Mouse (Mus musculus) midbrain, embryonic 14.5 days (tissue): ENCODE measurements at regions not wholly inside any gene's neighbourhood (a gene's known extent, or its start where the extent isn't known, plus 50 kb on each side); places are given as distances from the start of the nearest gene placed in this dataset.

Experiments
- ATAC-seq: fragments of 200-750 bp; cut with Nextera tagmentation; 2 replicates; pipeline ENCODE4 v1.8.0; 2017; ENCODE audit warnings: moderate number of reproducible peaks, moderate library complexity; ENCODE audit not compliant: low FRiP score, low TSS enrichment
- DNase-seq: peaks from one replicate; pipeline ENCODE4 v3.0.0-alpha.2; 2015
- H3K27ac ChIP-seq: fragments of 300-500 bp; sonication (generic); replicated peaks from 2 replicates; pipeline ENCODE4 v1.5.1; 2014; ENCODE audit warnings: mild to moderate bottlenecking, low read depth, low read length, moderate library complexity
- H3K27me3 ChIP-seq: fragments of 300-500 bp; sonication (generic); 2 replicates; pipeline ENCODE4 v1.6.1; 2014; ENCODE audit warnings: low read length, control low read depth, mixed read lengths; ENCODE audit not compliant: control insufficient read depth, insufficient read depth
- H3K36me3 ChIP-seq: fragments of 300-500 bp; sonication (generic); 2 replicates; pipeline ENCODE4 v1.6.1; 2014; ENCODE audit warnings: low read length, control low read depth; ENCODE audit not compliant: control insufficient read depth, insufficient read depth
- H3K4me1 ChIP-seq: fragments of 300-500 bp; sonication (generic); 2 replicates; pipeline ENCODE4 v1.6.1; 2014; ENCODE audit warnings: mild to moderate bottlenecking, antibody characterized with exemption, low read length, control low read depth; ENCODE audit not compliant: control insufficient read depth, insufficient read depth
- H3K4me2 ChIP-seq: fragments of 300-500 bp; sonication (generic); 2 replicates; pipeline ENCODE4 v1.6.1; 2014; ENCODE audit warnings: mild to moderate bottlenecking, low read length, moderate library complexity
- H3K4me3 ChIP-seq: fragments of 300-500 bp; sonication (generic); replicated peaks from 2 replicates; pipeline ENCODE4 v1.5.1; 2014; ENCODE audit warnings: low read depth, low read length
- H3K9ac ChIP-seq: fragments of 300-500 bp; sonication (generic); replicated peaks from 2 replicates; pipeline ENCODE4 v1.6.1; 2014; ENCODE audit warnings: mild to moderate bottlenecking, low read length, moderate library complexity
- H3K9me3 ChIP-seq: fragments of 300-500 bp; sonication (generic); 2 replicates; pipeline ENCODE4 v1.6.1; 2016; ENCODE audit warnings: low read length, control low read depth, mixed read lengths; ENCODE audit not compliant: control insufficient read depth
- WGBS: fragments of 180-500 bp; shearing (Covaris S2); extraction: QIAGEN DNeasy Blood & Tissue Kit; methylation state at CpG from one replicate; pipeline ENCODE4 v1.1.7; 2014; 5-methylcytosine and 5-hydroxymethylcytosine counted together

GRCm38 (mm10) chr3:38102985-38103384 lies 378.7 kb upstream of the Gm5148 start:
- H3K36me3 ChIP-seq = no peaks in the 10 kb centered on the region
- no peak for ATAC-seq
- 86% methylated on average over 1 of the region's 1 CpGs for WGBS

GRCm38 (mm10) chr3:38102181-38102580 lies 377.9 kb upstream of the Gm5148 start:
- no peak overlapping the region for H3K4me3 ChIP-seq
- no peaks in the 10 kb centered on the region for H3K9me3 ChIP-seq
- 100% methylated on average over 1 of the region's 1 CpGs for WGBS
- DNase-seq = no peak
- no peak overlapping the region for H3K27ac ChIP-seq
- no peaks in the 10 kb centered on the region for H3K4me1 ChIP-seq
- no peak for ATAC-seq
- no peak overlapping the region for H3K4me2 ChIP-seq
- H3K9ac ChIP-seq = no peak overlapping the region
- no peaks in the 10 kb centered on the region for H3K27me3 ChIP-seq
- H3K36me3 ChIP-seq = no peaks in the 10 kb centered on the region

More at GRCm38 (mm10) chr3:38102985-38103384, 378.7 kb upstream of the Gm5148 start:
- H3K9ac ChIP-seq = no peak overlapping the region
- H3K27ac ChIP-seq = no peak overlapping the region
- DNase-seq = no peak
- H3K9me3 ChIP-seq = no peaks in the 10 kb centered on the region
- no peak overlapping the region for H3K4me2 ChIP-seq
- no peaks in the 10 kb centered on the region for H3K4me1 ChIP-seq
- no peaks in the 10 kb centered on the region for H3K27me3 ChIP-seq
- no peak overlapping the region for H3K4me3 ChIP-seq

- H3K4me2 ChIP-seq = no peak overlapping the region
- DNase-seq = no peak
- H3K27me3 ChIP-seq = no peaks in the 10 kb centered on the region
- 85% methylated on average over 7 of the region's 7 CpGs for WGBS
- H3K27ac ChIP-seq = no peak overlapping the region
- no peak overlapping the region for H3K9ac ChIP-seq
- H3K4me3 ChIP-seq = no peak overlapping the region
- no peaks in the 10 kb centered on the region for H3K36me3 ChIP-seq
- no peak for ATAC-seq
- no peaks in the 10 kb centered on the region for H3K4me1 ChIP-seq
- no peaks in the 10 kb centered on the region for H3K9me3 ChIP-seq
Observed at GRCm38 (mm10) chr3:38094370-38094979, 370.2 kb upstream of the Gm5148 start.

- Histone ChIP-seq H3K27ac (no peak overlapping the region), H3K27me3 (no peaks in the 10 kb centered on the region), H3K4me1 (no peaks in the 10 kb centered on the region), H3K9me3 (no peaks in the 10 kb centered on the region), H3K9ac (no peak overlapping the region), H3K36me3 (no peaks in the 10 kb centered on the region), H3K4me2 (no peak overlapping the region), H3K4me3 (no peak overlapping the region)
- WGBS = 80% methylated on average over 6 of the region's 6 CpGs
- ATAC-seq (no peak), DNase-seq (no peak)
Observed at GRCm38 (mm10) chr3:38084548-38084947, 360.3 kb upstream of the Gm5148 start.

- Histone ChIP-seq H3K27me3 (no peaks in the 10 kb centered on the region), H3K4me3 (no peak overlapping the region), H3K36me3 (no peaks in the 10 kb centered on the region), H3K4me1 (no peaks in the 10 kb centered on the region), H3K9me3 (no peaks in the 10 kb centered on the region), H3K4me2 (no peak overlapping the region), H3K27ac (no peak overlapping the region), H3K9ac (no peak overlapping the region)
- WGBS = 89% methylated on average over 11 of the region's 11 CpGs
- DNase-seq (no peak), ATAC-seq (no peak)
Observed at GRCm38 (mm10) chr3:38082386-38082785, 358.1 kb upstream of the Gm5148 start.

- no peaks in the 10 kb centered on the region for H3K9me3 ChIP-seq
- no peaks in the 10 kb centered on the region for H3K4me1 ChIP-seq
- H3K36me3 ChIP-seq = no peaks in the 10 kb centered on the region
- ATAC-seq (no peak), DNase-seq (no peak)
- no peak overlapping the region for H3K4me2 ChIP-seq
- 77% methylated on average over 1 of the region's 1 CpGs for WGBS
- no peak overlapping the region for H3K27ac ChIP-seq
- H3K9ac ChIP-seq = no peak overlapping the region
- H3K27me3 ChIP-seq = no peaks in the 10 kb centered on the region
- H3K4me3 ChIP-seq = no peak overlapping the region
Observed at GRCm38 (mm10) chr3:38076835-38077234, 352.5 kb upstream of the Gm5148 start.

- no peaks in the 10 kb centered on the region for H3K4me1 ChIP-seq
- no peaks in the 10 kb centered on the region for H3K27me3 ChIP-seq
- no peak overlapping the region for H3K9ac ChIP-seq
- DNase-seq (no peak), ATAC-seq (no peak)
- no peak overlapping the region for H3K27ac ChIP-seq
- no peaks in the 10 kb centered on the region for H3K9me3 ChIP-seq
- H3K4me3 ChIP-seq = no peak overlapping the region
- no peaks in the 10 kb centered on the region for H3K36me3 ChIP-seq
- no peak overlapping the region for H3K4me2 ChIP-seq
- WGBS = 92% methylated on average over 4 of the region's 4 CpGs
Observed at GRCm38 (mm10) chr3:38073946-38074345, 349.7 kb upstream of the Gm5148 start.

GRCm38 (mm10) chr3:38055627-38056026 lies 331.3 kb upstream of the Gm5148 start:
- Histone ChIP-seq H3K27ac (no peak overlapping the region), H3K4me3 (no peak overlapping the region), H3K27me3 (no peaks in the 10 kb centered on the region), H3K9ac (no peak overlapping the region), H3K4me2 (no peak overlapping the region), H3K4me1 (no peaks in the 10 kb centered on the region), H3K36me3 (no peaks in the 10 kb centered on the region), H3K9me3 (no peaks in the 10 kb centered on the region)
- DNase-seq (no peak), ATAC-seq (no peak)
- 93% methylated on average over 9 of the region's 9 CpGs for WGBS

- H3K9ac ChIP-seq = no peak overlapping the region
- no peaks in the 10 kb centered on the region for H3K27me3 ChIP-seq
- no peak overlapping the region for H3K4me3 ChIP-seq
- WGBS = 87% methylated on average over 7 of the region's 7 CpGs
- H3K4me1 ChIP-seq = no peaks in the 10 kb centered on the region
- no peak overlapping the region for H3K4me2 ChIP-seq
- ATAC-seq = no peak
- no peaks in the 10 kb centered on the region for H3K9me3 ChIP-seq
- H3K27ac ChIP-seq = no peak overlapping the region
- H3K36me3 ChIP-seq = no peaks in the 10 kb centered on the region
- DNase-seq = no peak
Observed at GRCm38 (mm10) chr3:38052941-38053340, 328.7 kb upstream of the Gm5148 start.
